Mouse (Mus musculus): Measurements from ENCODE around the gene Gse1. TPM values are rescaled to one million over a fixed set of nuclear protein-coding genes. Genes with fewer than 3 reads are reported as not detected.

The Gse1 gene
- total and polyA plus RNA-seq, 3 experiments = 23.6 to 128 (median 66.9) TPM

DNA sequence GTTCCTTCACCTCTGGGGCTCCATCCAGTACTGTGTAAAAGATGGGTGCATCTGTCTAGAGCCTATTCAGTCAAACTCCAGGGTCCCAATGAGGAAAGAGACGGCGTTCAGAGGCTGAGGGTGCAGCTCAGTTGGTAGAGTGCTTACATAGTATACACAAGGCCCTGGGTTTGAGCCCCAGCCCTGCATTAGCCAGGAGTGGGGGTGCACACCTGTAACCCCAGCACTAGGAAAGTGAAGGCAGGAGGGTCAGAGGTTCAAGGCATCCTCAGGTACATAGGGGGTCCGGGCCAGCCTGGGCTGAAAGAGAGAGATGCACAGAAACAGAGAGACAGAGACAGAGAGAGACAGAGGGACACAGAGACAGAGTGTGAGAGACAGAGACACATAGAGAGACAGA lies 15.0 kb upstream of the Gse1 start:
- Histone ChIP-seq H3K9ac (ENCODE audit: control insufficient read depth, low read depth, low read length, poor library complexity, severe bottlenecking) (no peak overlapping the region), H3K9me3 (replicated peaks; ENCODE audit: insufficient read depth, low read length) (no peaks in the 10 kb centered on the region), H3K27me3 (ENCODE audit: control insufficient read depth in 1 of 2, insufficient read depth in 2 of 2, low read length in 2 of 2) (no peaks in the 10 kb centered on the region), H3K79me2 (ENCODE audit: control insufficient read depth, insufficient read depth, low read length, poor library complexity) (no peaks in the 10 kb centered on the region), H3K36me3 (ENCODE audit: control insufficient read depth in 1 of 2, insufficient read depth in 2 of 2, low read length in 2 of 2) (no peaks in the 10 kb centered on the region), H3K4me3 (ENCODE audit: control insufficient read depth in 1 of 2, insufficient read depth in 1 of 2, low read depth in 2 of 2, low read length in 2 of 2) (no peak overlapping the region), H3K4me1 (ENCODE audit: control insufficient read depth in 1 of 2, insufficient read depth in 2 of 2, low read length in 2 of 2) (no peaks in the 10 kb centered on the region), H3K27ac (ENCODE audit: control insufficient read depth, low read depth, low read length) (no peak overlapping the region)
- no peak for TF ChIP-seq ZKSCAN1 (IDR thresholded peaks at IDR 0.05; ENCODE audit: low read depth, low read length)
- TF ChIP-seq POLR2A (IDR thresholded peaks at IDR 0.05; ENCODE audit: control insufficient read depth in 1 of 2, insufficient read depth in 1 of 2, low read depth in 1 of 2, low read length in 2 of 2, poor library complexity in 1 of 2) = no peak
- no peak for TF ChIP-seq MYB (IDR thresholded peaks at IDR 0.05; ENCODE audit: low read depth, low read length)
- no peak for TF ChIP-seq UBTF (IDR thresholded peaks at IDR 0.05; ENCODE audit: borderline replicate concordance, insufficient read depth, low read depth, low read length)
- no peak for TF ChIP-seq MXI1 (IDR thresholded peaks at IDR 0.05; ENCODE audit: low read depth, low read length)
- no peak for TF ChIP-seq ETS1 (IDR thresholded peaks at IDR 0.05; ENCODE audit: low read depth, low read length)
- no peak for TF ChIP-seq BHLHE40 (IDR thresholded peaks at IDR 0.05; ENCODE audit: borderline replicate concordance, low read depth, low read length)
- TF ChIP-seq CTCF (IDR thresholded peaks at IDR 0.05 in 2 of 3, conservative IDR thresholded peaks at IDR 0.05 in 1 of 3; ENCODE audit: control insufficient read depth in 1 of 3, insufficient read depth in 1 of 3, low read depth in 2 of 3, low read length in 3 of 3, poor library complexity in 1 of 3, severe bottlenecking in 1 of 3) = no peak
- TF ChIP-seq MAZ (IDR thresholded peaks at IDR 0.05; ENCODE audit: low read depth, low read length) = no peak
- no peak for DNase-seq (ENCODE audit: low read depth, low spot score)

DNA sequence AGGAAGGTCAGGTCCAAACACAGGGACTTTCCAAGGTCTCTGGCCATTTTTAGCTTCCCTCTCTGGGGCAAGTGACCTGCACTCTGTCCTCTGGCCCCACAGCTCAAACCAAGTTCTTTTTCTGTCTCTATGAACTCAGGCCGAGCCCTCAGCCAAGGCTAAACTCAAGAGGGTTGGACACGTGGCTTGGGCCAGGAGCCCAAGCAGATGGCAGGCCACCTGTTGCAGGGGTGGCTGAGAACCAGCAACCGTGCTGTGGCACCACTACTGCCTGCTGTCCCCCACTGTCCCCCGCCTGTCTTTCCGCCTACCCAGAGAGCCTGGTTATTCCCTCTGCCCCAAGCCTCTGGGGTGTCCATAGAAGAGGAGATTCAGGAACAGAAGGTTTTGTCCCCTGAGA lies 14.3 kb upstream of the Gse1 start:
- no peaks in the 10 kb centered on the region for H3K79me2 ChIP-seq (ENCODE audit: control insufficient read depth, insufficient read depth, low read length, poor library complexity)
- no peaks in the 10 kb centered on the region for H3K36me3 ChIP-seq (ENCODE audit: control insufficient read depth in 1 of 2, insufficient read depth in 2 of 2, low read length in 2 of 2)
- no peak for DNase-seq (ENCODE audit: low read depth, low spot score)
- H3K4me1 ChIP-seq (ENCODE audit: control insufficient read depth in 1 of 2, insufficient read depth in 2 of 2, low read length in 2 of 2) = no peaks in the 10 kb centered on the region
- H3K27ac ChIP-seq (ENCODE audit: control insufficient read depth, low read depth, low read length) = no peak overlapping the region
- TF ChIP-seq NRF1 (IDR thresholded peaks at IDR 0.05; ENCODE audit: insufficient read depth, low read depth, low read length, poor library complexity, severe bottlenecking) (no peak), POLR2AphosphoS2 (IDR thresholded peaks at IDR 0.05; ENCODE audit: low read length) (no peak), MAFK (IDR thresholded peaks at IDR 0.05; ENCODE audit: borderline replicate concordance, low read depth, low read length) (no peak)
- H3K4me3 ChIP-seq (ENCODE audit: control insufficient read depth in 1 of 2, insufficient read depth in 1 of 2, low read depth in 2 of 2, low read length in 2 of 2) = no peak overlapping the region
- no peaks in the 10 kb centered on the region for H3K9me3 ChIP-seq (replicated peaks; ENCODE audit: insufficient read depth, low read length)
- no peak overlapping the region for H3K9ac ChIP-seq (ENCODE audit: control insufficient read depth, low read depth, low read length, poor library complexity, severe bottlenecking)
- H3K27me3 ChIP-seq (ENCODE audit: control insufficient read depth in 1 of 2, insufficient read depth in 2 of 2, low read length in 2 of 2) = no peaks in the 10 kb centered on the region

DNA sequence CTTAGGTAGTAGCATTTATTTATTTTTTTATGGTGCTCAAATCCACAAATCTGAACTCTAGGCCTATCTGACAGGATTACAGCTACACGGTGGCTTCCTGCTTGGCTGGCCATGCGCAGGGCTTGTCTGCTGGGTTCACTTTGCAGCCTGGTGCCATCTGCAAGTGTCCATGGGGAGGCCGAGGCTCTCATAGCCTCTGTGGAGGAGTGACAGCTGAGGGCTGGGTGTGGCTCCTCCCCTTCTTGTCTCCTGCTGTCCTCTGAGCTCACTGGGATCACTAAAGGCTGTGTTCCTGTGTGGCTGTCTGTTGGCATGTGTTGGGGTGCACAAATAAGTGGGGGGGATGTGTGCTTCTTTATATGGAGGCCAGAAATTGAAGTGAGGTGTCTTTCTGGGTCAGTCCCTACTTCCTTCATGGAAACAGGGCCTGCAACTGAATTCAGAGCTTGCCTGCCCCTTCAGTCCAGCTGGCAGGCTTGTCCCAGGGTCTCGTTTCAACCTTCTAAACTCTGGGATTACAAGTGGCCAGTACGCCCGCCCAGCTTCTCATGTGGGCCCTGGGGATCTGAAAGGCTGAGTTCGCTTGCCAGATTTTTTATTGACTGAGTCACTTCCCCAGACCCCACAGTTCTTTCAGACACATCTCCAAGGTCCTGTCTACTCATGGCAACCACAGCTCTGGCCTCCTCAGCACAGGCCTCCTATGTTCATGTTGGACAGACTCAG lies 12.7 kb upstream of the Gse1 start:
- H3K36me3 ChIP-seq (ENCODE audit: control insufficient read depth in 1 of 2, insufficient read depth in 2 of 2, low read length in 2 of 2) = no peaks in the 10 kb centered on the region
- no peak for DNase-seq (ENCODE audit: low read depth, low spot score)
- TF ChIP-seq EP300 (IDR thresholded peaks at IDR 0.05; ENCODE audit: low read depth in 1 of 2, low read length in 2 of 2) = no peak
- H3K9me3 ChIP-seq (replicated peaks; ENCODE audit: insufficient read depth, low read length) = no peaks in the 10 kb centered on the region
- no peak overlapping the region for H3K27ac ChIP-seq (ENCODE audit: control insufficient read depth, low read depth, low read length)
- no peak overlapping the region for H3K9ac ChIP-seq (ENCODE audit: control insufficient read depth, low read depth, low read length, poor library complexity, severe bottlenecking)
- no peaks in the 10 kb centered on the region for H3K4me1 ChIP-seq (ENCODE audit: control insufficient read depth in 1 of 2, insufficient read depth in 2 of 2, low read length in 2 of 2)
- no peaks in the 10 kb centered on the region for H3K27me3 ChIP-seq (ENCODE audit: control insufficient read depth in 1 of 2, insufficient read depth in 2 of 2, low read length in 2 of 2)
- H3K4me3 ChIP-seq (ENCODE audit: control insufficient read depth in 1 of 2, insufficient read depth in 1 of 2, low read depth in 2 of 2, low read length in 2 of 2) = no peak overlapping the region
- H3K79me2 ChIP-seq (ENCODE audit: control insufficient read depth, insufficient read depth, low read length, poor library complexity) = no peaks in the 10 kb centered on the region

All from MEL (cell line).